Mouse (Mus musculus): ENCODE data around the gene Fam20a. TPM values are rescaled to one million over a fixed set of nuclear protein-coding genes. Genes with fewer than 3 reads are reported as not detected.

The Fam20a gene
- polyA plus RNA-seq, 1 experiment from 2014 or later: 2.5 TPM

GRCm38 (mm10) chr11:109732726-109733438, 10.8 kb upstream of the Fam20a start:
- Histone ChIP-seq H3K4me2 (replicated peaks) (no peak overlapping the region), H3K9me3 (no peaks in the 10 kb centered on the region), H3K4me1 (peaks cover 4% of the 10 kb centered on the region; the same call in 1 of the 2 replicates), H3K4me3 (no peak overlapping the region), H3K27ac (replicated peaks) (no peak overlapping the region), H3K27me3 (no peaks in the 10 kb centered on the region), H3K9ac (replicated peaks) (no peak overlapping the region), H3K36me3 (no peaks in the 10 kb centered on the region)
- ATAC-seq (ENCODE audit: low FRiP score, low read depth): no peak
- WGBS: 89% methylated on average over 8 of the region's 8 CpGs

GRCm38 (mm10) chr11:109728371-109728770, 6.3 kb upstream of the Fam20a start:
- Histone ChIP-seq H3K9ac (replicated peaks) (no peak overlapping the region), H3K4me1 (peaks cover 4% of the 10 kb centered on the region; the same call in 1 of the 2 replicates), H3K36me3 (no peaks in the 10 kb centered on the region), H3K9me3 (no peaks in the 10 kb centered on the region), H3K4me3 (no peak overlapping the region), H3K4me2 (replicated peaks) (no peak overlapping the region), H3K27me3 (peaks cover 3% of the 10 kb centered on the region), H3K27ac (replicated peaks) (no peak overlapping the region)
- 74% methylated on average over 3 of the region's 3 CpGs for WGBS
- ATAC-seq (ENCODE audit: low FRiP score, low read depth): no peak

- no peak overlapping the region for H3K4me3 ChIP-seq
- no peaks in the 10 kb centered on the region for H3K36me3 ChIP-seq
- no peak for ATAC-seq (ENCODE audit: low FRiP score, low read depth)
- no peak overlapping the region for H3K4me2 ChIP-seq (replicated peaks)
- no peak overlapping the region for H3K27ac ChIP-seq (replicated peaks)
- peaks cover 16% of the 10 kb centered on the region for H3K4me1 ChIP-seq
- peaks cover 37% of the 10 kb centered on the region for H3K27me3 ChIP-seq
- no peak overlapping the region for H3K9ac ChIP-seq (replicated peaks)
- no peaks in the 10 kb centered on the region for H3K9me3 ChIP-seq
- WGBS: 72% methylated on average over 4 of the region's 4 CpGs
Observed at GRCm38 (mm10) chr11:109722711-109723110, 632 bp upstream of the Fam20a start.

- H3K27me3 ChIP-seq: peaks cover 37% of the 10 kb centered on the region
- no peaks in the 10 kb centered on the region for H3K36me3 ChIP-seq
- H3K4me2 ChIP-seq (replicated peaks): peak overlapping the region; percentile 94
- under 1% methylated on average over 31 of the region's 40 CpGs for WGBS
- no peak overlapping the region for H3K27ac ChIP-seq (replicated peaks)
- H3K9me3 ChIP-seq: no peaks in the 10 kb centered on the region
- H3K4me3 ChIP-seq: peak overlapping the region; percentile 47
- H3K4me1 ChIP-seq: peaks cover 16% of the 10 kb centered on the region
- peak overlapping the region; percentile 49 for H3K9ac ChIP-seq (replicated peaks)
- peak; percentile 66 for ATAC-seq (ENCODE audit: low FRiP score, low read depth)
Observed at GRCm38 (mm10) chr11:109721320-109721780, 729 bp downstream of the Fam20a start.

GRCm38 (mm10) chr11:109720809-109721319, 1.2 kb downstream of the Fam20a start:
- 11% methylated on average over 12 of the region's 12 CpGs for WGBS
- no peak overlapping the region for H3K27ac ChIP-seq (replicated peaks)
- H3K4me3 ChIP-seq: peak overlapping the region; percentile 47
- H3K36me3 ChIP-seq: no peaks in the 10 kb centered on the region
- H3K9me3 ChIP-seq: no peaks in the 10 kb centered on the region
- ATAC-seq (ENCODE audit: low FRiP score, low read depth): 0 out of 2 replicates have a peak, but pooled peaks have one; percentile 16
- peak overlapping the region; percentile 49; the same call in 1 of the 2 replicates for H3K9ac ChIP-seq (replicated peaks)
- peaks cover 16% of the 10 kb centered on the region for H3K4me1 ChIP-seq
- H3K4me2 ChIP-seq (replicated peaks): peak overlapping the region; percentile 94
- peaks cover 37% of the 10 kb centered on the region for H3K27me3 ChIP-seq

GRCm38 (mm10) chr11:109719399-109719798, 2.7 kb downstream of the Fam20a start:
- Histone ChIP-seq H3K27me3 (peaks cover 37% of the 10 kb centered on the region), H3K4me1 (peaks cover 16% of the 10 kb centered on the region), H3K9ac (replicated peaks) (no peak overlapping the region), H3K36me3 (no peaks in the 10 kb centered on the region), H3K27ac (replicated peaks) (no peak overlapping the region), H3K4me2 (replicated peaks) (no peak overlapping the region), H3K9me3 (no peaks in the 10 kb centered on the region), H3K4me3 (no peak overlapping the region)
- no peak for ATAC-seq (ENCODE audit: low FRiP score, low read depth)
- WGBS: 94% methylated on average over 3 of the region's 3 CpGs

GRCm38 (mm10) chr11:109717966-109718895, 3.8 kb downstream of the Fam20a start:
- Histone ChIP-seq H3K9ac (replicated peaks) (no peak overlapping the region), H3K4me1 (peaks cover 16% of the 10 kb centered on the region), H3K27me3 (peaks cover 33% of the 10 kb centered on the region), H3K36me3 (no peaks in the 10 kb centered on the region), H3K9me3 (no peaks in the 10 kb centered on the region), H3K27ac (replicated peaks) (no peak overlapping the region), H3K4me2 (replicated peaks) (no peak overlapping the region), H3K4me3 (no peak overlapping the region)
- ATAC-seq (ENCODE audit: low FRiP score, low read depth): no peak
- 87% methylated on average over 15 of the region's 15 CpGs for WGBS

GRCm38 (mm10) chr11:109717448-109717847, 4.6 kb downstream of the Fam20a start:
- H3K27me3 ChIP-seq: peaks cover 25% of the 10 kb centered on the region
- 82% methylated on average over 5 of the region's 5 CpGs for WGBS
- H3K4me2 ChIP-seq (replicated peaks): no peak overlapping the region
- H3K9ac ChIP-seq (replicated peaks): no peak overlapping the region
- peaks cover 15% of the 10 kb centered on the region for H3K4me1 ChIP-seq
- no peaks in the 10 kb centered on the region for H3K36me3 ChIP-seq
- H3K4me3 ChIP-seq: no peak overlapping the region
- no peak for ATAC-seq (ENCODE audit: low FRiP score, low read depth)
- H3K27ac ChIP-seq (replicated peaks): no peak overlapping the region
- no peaks in the 10 kb centered on the region for H3K9me3 ChIP-seq

- Histone ChIP-seq H3K4me3 (no peak overlapping the region), H3K9ac (replicated peaks) (no peak overlapping the region), H3K36me3 (no peaks in the 10 kb centered on the region), H3K27ac (replicated peaks) (no peak overlapping the region), H3K4me1 (peaks cover 10% of the 10 kb centered on the region), H3K27me3 (peaks cover 20% of the 10 kb centered on the region), H3K9me3 (no peaks in the 10 kb centered on the region), H3K4me2 (replicated peaks) (no peak overlapping the region)
- 82% methylated on average over 7 of the region's 7 CpGs for WGBS
- ATAC-seq (ENCODE audit: low FRiP score, low read depth): no peak
Observed at GRCm38 (mm10) chr11:109716981-109717380, 5.1 kb downstream of the Fam20a start.

- no peak for ATAC-seq (ENCODE audit: low FRiP score, low read depth)
- peaks cover 4% of the 10 kb centered on the region; the same call in 1 of the 2 replicates for H3K27me3 ChIP-seq
- WGBS: 86% methylated on average over 12 of the region's 12 CpGs
- H3K9ac ChIP-seq (replicated peaks): no peak overlapping the region
- H3K36me3 ChIP-seq: no peaks in the 10 kb centered on the region
- H3K27ac ChIP-seq (replicated peaks): no peak overlapping the region
- no peak overlapping the region for H3K4me2 ChIP-seq (replicated peaks)
- H3K9me3 ChIP-seq: no peaks in the 10 kb centered on the region
- H3K4me3 ChIP-seq: no peak overlapping the region
- H3K4me1 ChIP-seq: no peaks in the 10 kb centered on the region
Observed at GRCm38 (mm10) chr11:109715311-109715781, 6.7 kb downstream of the Fam20a start.

GRCm38 (mm10) chr11:109714341-109715247, 7.5 kb downstream of the Fam20a start:
- Histone ChIP-seq H3K9me3 (no peaks in the 10 kb centered on the region), H3K4me2 (replicated peaks) (no peak overlapping the region), H3K4me3 (no peak overlapping the region), H3K4me1 (no peaks in the 10 kb centered on the region), H3K9ac (replicated peaks) (no peak overlapping the region), H3K27me3 (no peaks in the 10 kb centered on the region), H3K36me3 (no peaks in the 10 kb centered on the region), H3K27ac (replicated peaks) (no peak overlapping the region)
- no peak for ATAC-seq (ENCODE audit: low FRiP score, low read depth)
- 89% methylated on average over 17 of the region's 17 CpGs for WGBS

All from midbrain, embryonic 12.5 days (tissue).